Mouse (Mus musculus): ENCODE measurements around the gene Ssbp3. TPM values are rescaled to one million over a fixed set of nuclear protein-coding genes. Genes with fewer than 3 reads are reported as not detected.

Ssbp3 gene
- polyA plus RNA-seq, 1 experiment = 121 TPM

DNA sequence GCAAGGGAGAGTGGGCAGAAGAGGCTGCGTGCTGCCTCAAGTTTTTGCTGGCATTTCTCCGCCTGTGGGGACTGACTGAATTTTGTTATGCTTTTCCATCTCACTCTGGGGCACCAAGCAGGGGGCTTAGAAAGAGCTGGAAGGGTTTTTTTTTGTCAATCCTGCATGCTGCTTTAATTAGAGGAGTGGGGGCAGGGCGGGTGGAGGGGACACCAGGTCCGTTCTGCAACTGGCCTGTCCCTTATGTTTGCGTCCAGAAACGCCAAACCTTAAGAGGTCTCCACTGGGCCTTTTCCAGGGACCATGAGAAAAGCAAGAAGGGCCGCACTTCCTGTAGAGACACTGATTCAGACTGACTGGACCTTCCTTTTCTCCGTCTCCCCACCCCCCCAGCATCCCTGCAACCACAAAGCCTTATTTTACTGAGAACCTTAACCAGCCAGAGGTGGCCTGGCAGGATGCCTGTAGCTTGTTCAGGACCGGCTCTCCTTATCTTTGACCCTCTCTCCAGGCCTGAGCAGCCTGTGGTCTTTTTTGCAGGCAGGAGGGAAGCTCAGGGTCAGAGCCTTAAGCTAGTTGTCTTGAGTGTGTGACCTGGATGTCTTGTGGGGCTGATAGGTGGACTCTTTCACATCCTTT, 3.0 kb downstream of the Ssbp3 start:
- Histone ChIP-seq H3K4me3 (ENCODE audit: insufficient read depth, low read length) (peak overlapping the region; percentile 54), H3K4me1 (ENCODE audit: control insufficient read depth, insufficient read depth, low read length) (peaks cover 12% of the 10 kb centered on the region; the same call in 1 of the 2 replicates), H3K27ac (ENCODE audit: insufficient read depth, low read length) (no peak overlapping the region)
- TF ChIP-seq POLR2A (IDR thresholded peaks at IDR 0.05; ENCODE audit: extremely low read depth, insufficient read depth, low read length) = no peak
- no peak for TF ChIP-seq CTCF (IDR thresholded peaks at IDR 0.05; ENCODE audit: extremely low read depth, insufficient read depth, low read length)

- Histone ChIP-seq H3K4me1 (ENCODE audit: control insufficient read depth, insufficient read depth, low read length) (0 out of 2 replicates have a peak, but pooled peaks cover 4% of the 10 kb centered on the region), H3K4me3 (ENCODE audit: insufficient read depth, low read length) (no peak overlapping the region), H3K27ac (ENCODE audit: insufficient read depth, low read length) (no peak overlapping the region)
- TF ChIP-seq POLR2A (IDR thresholded peaks at IDR 0.05; ENCODE audit: extremely low read depth, insufficient read depth, low read length) (no peak), CTCF (IDR thresholded peaks at IDR 0.05; ENCODE audit: extremely low read depth, insufficient read depth, low read length) (no peak)
These were observed 4.8 kb downstream of the Ssbp3 start for GRCm38 (mm10) chr4:106915265-106915664.

- H3K4me3 ChIP-seq (ENCODE audit: insufficient read depth, low read length) = no peak overlapping the region
- no peak overlapping the region for H3K27ac ChIP-seq (ENCODE audit: insufficient read depth, low read length)
- TF ChIP-seq POLR2A (IDR thresholded peaks at IDR 0.05; ENCODE audit: extremely low read depth, insufficient read depth, low read length) (no peak), CTCF (IDR thresholded peaks at IDR 0.05; ENCODE audit: extremely low read depth, insufficient read depth, low read length) (no peak)
- peaks cover 4% of the 10 kb centered on the region; the same call in 1 of the 2 replicates for H3K4me1 ChIP-seq (ENCODE audit: control insufficient read depth, insufficient read depth, low read length)
These were observed 7.8 kb downstream of the Ssbp3 start for GRCm38 (mm10) chr4:106918263-106918662.

DNA sequence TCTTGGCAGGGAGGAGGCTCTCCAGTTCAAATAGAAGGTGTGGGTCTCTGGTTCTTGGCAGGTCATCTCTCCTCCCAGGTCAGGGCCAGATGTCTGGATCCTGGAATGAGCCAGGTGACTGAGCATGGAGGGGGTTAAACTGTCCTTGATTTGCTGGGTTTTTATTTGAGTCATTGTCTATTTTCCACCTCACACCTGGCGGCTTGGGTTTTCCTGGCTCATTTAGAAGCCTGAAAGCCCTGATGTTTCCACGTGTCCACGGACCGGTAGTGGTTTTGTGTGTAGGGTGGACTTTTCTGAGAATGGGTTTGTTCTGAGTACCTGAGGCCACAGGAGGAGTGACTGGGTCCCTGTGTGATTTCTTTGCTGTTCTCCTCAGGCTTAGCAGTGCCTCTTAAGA, 9.6 kb downstream of the Ssbp3 start:
- Histone ChIP-seq H3K27ac (ENCODE audit: insufficient read depth, low read length) (no peak overlapping the region), H3K4me3 (ENCODE audit: insufficient read depth, low read length) (no peak overlapping the region), H3K4me1 (ENCODE audit: control insufficient read depth, insufficient read depth, low read length) (peaks cover 2% of the 10 kb centered on the region; the same call in 1 of the 2 replicates)
- TF ChIP-seq POLR2A (IDR thresholded peaks at IDR 0.05; ENCODE audit: extremely low read depth, insufficient read depth, low read length) (no peak), CTCF (IDR thresholded peaks at IDR 0.05; ENCODE audit: extremely low read depth, insufficient read depth, low read length) (no peak)

DNA sequence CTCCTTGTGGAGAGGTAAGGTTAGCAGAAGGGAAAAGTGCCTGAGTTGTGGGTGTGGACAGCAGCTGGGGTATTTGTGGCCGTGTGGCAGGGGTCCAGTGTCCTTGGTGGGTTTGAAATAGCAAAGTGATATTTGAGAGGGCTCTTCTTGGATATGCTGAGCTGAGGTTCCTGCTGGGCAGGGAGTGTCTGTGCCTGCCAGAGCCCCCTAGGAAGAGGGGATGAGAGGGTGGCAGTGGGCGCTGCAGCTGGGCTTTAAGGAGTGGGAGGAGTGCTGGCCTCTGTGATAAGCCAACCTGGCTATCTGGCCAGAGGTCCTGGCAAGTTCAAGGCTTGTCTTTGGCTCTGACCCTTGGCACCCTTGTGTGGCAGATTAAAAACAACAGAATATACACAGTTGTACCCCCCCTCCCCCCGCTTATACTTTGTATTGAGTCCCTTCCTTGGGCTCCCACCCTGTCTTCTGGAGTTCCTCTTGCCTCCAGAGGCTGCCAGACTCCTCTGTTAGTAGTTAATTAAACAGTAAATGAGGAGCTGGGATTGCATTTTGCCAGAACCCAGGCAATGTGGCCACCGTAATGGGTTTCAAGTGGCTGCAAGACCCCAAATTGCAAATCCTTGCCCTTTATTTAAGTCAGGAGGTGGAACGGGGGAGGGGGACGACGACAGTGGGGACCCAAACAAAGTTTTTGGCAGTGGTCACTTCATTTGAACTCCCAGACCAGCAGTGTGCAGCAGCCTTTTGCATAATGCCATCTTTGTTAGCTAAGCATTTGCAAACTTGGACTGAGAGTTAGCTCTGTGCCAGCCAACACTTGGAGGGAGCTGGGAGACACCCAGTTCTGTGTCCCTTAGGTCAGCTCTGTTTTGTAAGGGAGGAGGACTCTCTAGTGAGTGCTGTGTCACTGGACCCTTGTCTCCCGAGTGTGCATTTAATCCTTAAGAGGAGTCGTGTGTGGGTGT, 11.2 kb downstream of the Ssbp3 start:
- H3K4me3 ChIP-seq (ENCODE audit: insufficient read depth, low read length) = no peak overlapping the region
- H3K4me1 ChIP-seq (ENCODE audit: control insufficient read depth, insufficient read depth, low read length) = peaks cover 2% of the 10 kb centered on the region; the same call in 1 of the 2 replicates
- H3K27ac ChIP-seq (ENCODE audit: insufficient read depth, low read length) = no peak overlapping the region
- TF ChIP-seq CTCF (IDR thresholded peaks at IDR 0.05; ENCODE audit: extremely low read depth, insufficient read depth, low read length) (no peak), POLR2A (IDR thresholded peaks at IDR 0.05; ENCODE audit: extremely low read depth, insufficient read depth, low read length) (no peak)

GRCm38 (mm10) chr4:106922919-106923318, 12.4 kb downstream of the Ssbp3 start:
- TF ChIP-seq POLR2A (IDR thresholded peaks at IDR 0.05; ENCODE audit: extremely low read depth, insufficient read depth, low read length) = no peak
- Histone ChIP-seq H3K27ac (ENCODE audit: insufficient read depth, low read length) (no peak overlapping the region), H3K4me3 (ENCODE audit: insufficient read depth, low read length) (no peak overlapping the region), H3K4me1 (ENCODE audit: control insufficient read depth, insufficient read depth, low read length) (peaks cover 3% of the 10 kb centered on the region; the same call in 1 of the 2 replicates)

DNA sequence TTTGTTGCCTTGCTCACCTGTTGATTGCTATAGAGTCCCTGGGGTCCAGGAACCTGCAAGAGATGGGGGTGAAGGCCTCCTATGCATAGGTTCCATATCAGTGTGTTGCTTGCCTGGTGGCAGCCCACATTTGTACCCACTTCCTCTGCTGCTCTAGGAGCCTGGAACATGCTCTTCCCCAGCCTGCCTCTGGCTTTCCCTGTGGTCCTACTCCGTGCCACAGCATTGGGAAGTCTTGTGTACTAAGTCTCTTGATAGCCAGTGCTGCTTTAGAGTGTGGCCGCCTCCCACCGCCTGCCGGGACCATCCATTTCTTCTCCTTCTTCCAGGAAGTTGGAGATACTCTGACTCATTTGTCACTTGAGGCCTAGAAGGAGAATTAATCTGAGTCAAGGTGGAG, 13.7 kb downstream of the Ssbp3 start:
- H3K4me3 ChIP-seq (ENCODE audit: insufficient read depth, low read length) = no peak overlapping the region
- TF ChIP-seq POLR2A (IDR thresholded peaks at IDR 0.05; ENCODE audit: extremely low read depth, insufficient read depth, low read length) (no peak), CTCF (IDR thresholded peaks at IDR 0.05; ENCODE audit: extremely low read depth, insufficient read depth, low read length) (no peak)
- H3K27ac ChIP-seq (ENCODE audit: insufficient read depth, low read length) = no peak overlapping the region
- H3K4me1 ChIP-seq (ENCODE audit: control insufficient read depth, insufficient read depth, low read length) = peaks cover 1% of the 10 kb centered on the region; the same call in 1 of the 2 replicates

DNA sequence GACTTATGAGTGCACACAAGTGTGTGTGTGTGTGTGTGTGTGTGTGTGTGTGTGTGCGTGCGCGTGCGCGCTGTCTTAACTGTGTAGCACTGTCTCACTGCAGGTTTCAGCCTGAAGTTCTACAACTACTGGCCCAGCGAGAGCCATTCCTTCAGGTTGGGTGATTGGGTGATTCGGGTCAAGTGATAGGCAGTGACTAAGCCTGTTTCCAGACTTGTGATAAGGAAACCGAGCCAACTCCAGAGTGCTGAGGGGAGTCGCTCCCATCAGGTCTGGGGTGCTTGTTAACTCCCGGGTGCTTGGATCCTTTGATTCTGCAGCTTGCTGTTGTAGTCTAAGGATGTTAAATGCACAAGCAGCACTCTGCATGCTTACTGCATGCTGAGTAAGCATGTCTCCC, 14.4 kb downstream of the Ssbp3 start:
- H3K4me1 ChIP-seq (ENCODE audit: control insufficient read depth, insufficient read depth, low read length) = peaks cover 1% of the 10 kb centered on the region; the same call in 1 of the 2 replicates
- H3K27ac ChIP-seq (ENCODE audit: insufficient read depth, low read length) = no peak overlapping the region
- no peak for TF ChIP-seq CTCF (IDR thresholded peaks at IDR 0.05; ENCODE audit: extremely low read depth, insufficient read depth, low read length)
- TF ChIP-seq POLR2A (IDR thresholded peaks at IDR 0.05; ENCODE audit: extremely low read depth, insufficient read depth, low read length) = no peak
- H3K4me3 ChIP-seq (ENCODE audit: insufficient read depth, low read length) = no peak overlapping the region

DNA sequence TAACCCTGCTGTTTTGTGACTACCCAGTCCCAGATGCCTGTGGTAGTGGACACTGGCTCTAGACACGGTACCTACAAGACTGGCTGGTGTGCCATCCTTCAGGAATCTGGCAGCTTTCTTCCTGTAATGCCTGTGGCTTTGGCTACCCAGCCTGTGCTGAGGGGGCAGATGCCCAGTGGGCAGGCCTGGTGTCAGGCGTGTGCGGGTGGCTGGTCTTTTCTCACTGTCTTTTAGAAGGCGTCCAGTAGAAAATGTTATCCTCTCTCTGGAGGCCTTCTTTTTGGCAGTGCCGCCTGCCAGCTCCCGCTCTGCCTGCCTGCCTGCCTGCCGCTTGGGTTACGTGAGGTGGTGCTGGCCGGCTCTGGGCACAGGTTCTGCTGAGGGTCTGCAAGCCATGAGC, 15.9 kb downstream of the Ssbp3 start:
- no peak overlapping the region for H3K27ac ChIP-seq (ENCODE audit: insufficient read depth, low read length)
- H3K4me1 ChIP-seq (ENCODE audit: control insufficient read depth, insufficient read depth, low read length) = peaks cover 1% of the 10 kb centered on the region; the same call in 1 of the 2 replicates
- H3K4me3 ChIP-seq (ENCODE audit: insufficient read depth, low read length) = no peak overlapping the region
- TF ChIP-seq CTCF (IDR thresholded peaks at IDR 0.05; ENCODE audit: extremely low read depth, insufficient read depth, low read length) (no peak), POLR2A (IDR thresholded peaks at IDR 0.05; ENCODE audit: extremely low read depth, insufficient read depth, low read length) (no peak)

Data from cortical plate, adult 2 months (tissue).